Mouse (Mus musculus) testis, adult 2 months (tissue): ENCODE results near the gene G0s2.

Experiments
- CTCF ChIP-seq: fragments of 200-500 bp; IDR thresholded peaks from 2 replicates; pipeline ENCODE4 v1.5.1; 2012; ENCODE audit warnings: low read depth, mild to moderate bottlenecking, inconsistent platforms, low read length, moderate library complexity; ENCODE audit not compliant: control insufficient read depth, insufficient read depth, insufficient replicate concordance
- POLR2A ChIP-seq: fragments of 200-500 bp; IDR thresholded peaks from 2 replicates; pipeline ENCODE4 v1.6.1; 2012; ENCODE audit warnings: low read depth, mild to moderate bottlenecking, inconsistent platforms, low read length, moderate library complexity; ENCODE audit not compliant: control insufficient read depth

DNA sequence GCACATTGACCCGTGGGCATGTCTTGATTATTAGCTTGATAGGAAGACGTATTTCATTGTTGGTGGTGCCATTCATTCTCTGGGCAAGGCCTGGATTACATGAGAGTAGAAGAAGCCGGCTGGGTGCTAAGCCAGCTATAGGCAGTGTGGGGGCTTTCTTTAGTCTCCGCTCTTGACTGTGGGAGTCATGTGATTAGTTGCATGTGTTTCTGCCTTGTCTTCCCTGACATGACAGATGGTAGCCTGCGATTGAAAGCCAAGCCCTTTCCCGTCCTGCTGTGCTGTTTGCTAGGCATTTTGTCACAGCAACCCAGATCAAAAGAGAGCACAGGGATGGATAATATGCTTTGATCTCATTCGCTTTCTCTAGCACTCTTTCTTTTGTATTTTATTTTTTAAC is 32.4 kb upstream of the G0s2 start:
- no peak for TF ChIP-seq CTCF
- TF ChIP-seq POLR2A, result no peak
